Mouse (Mus musculus) cerebellum, adult 11 months (tissue): ENCODE results near the gene Gm13277.
"Not testable (repeated sequence)": the region's sequence is repeated elsewhere in the genome, so short reads cannot be mapped to it uniquely, and the experiment has no call there.

ENCODE experiments used
- DNase-seq: peaks from one replicate; pipeline ENCODE4 v3.0.0; 2022

Gene Gm13277

GRCm38 (mm10) chr4:88791250-88791649 is 2.8 kb downstream of the Gm13277 start, which contains the start of gene Gm13278:
TSS of gene Gm13278 (plus strand) at chr4:88791550.
- DNase-seq, result not testable (repeated sequence)

- DNase-seq, result peak; percentile 73
These were observed 5.7 kb downstream of the Gm13277 start, which contains the start of gene Gm13275 for GRCm38 (mm10) chr4:88793936-88794675. TSS of gene Gm13275 (plus strand) at chr4:88794487.

GRCm38 (mm10) chr4:88797097-88797496 is 8.7 kb downstream of the Gm13277 start, which contains the start of gene Gm13279:
TSS of gene Gm13279 (plus strand) at chr4:88797397.
- not testable (repeated sequence) for DNase-seq

- DNase-seq, result not testable (repeated sequence)
These were observed 10.9 kb downstream of the Gm13277 start, which contains the start of gene Gm13285 for GRCm38 (mm10) chr4:88799365-88799764. TSS of gene Gm13285 (plus strand) at chr4:88799665.

GRCm38 (mm10) chr4:88802954-88803353 is 14.5 kb downstream of the Gm13277 start, which contains the start of gene Gm13287:
TSS of gene Gm13287 (plus strand) at chr4:88803254.
- DNase-seq, result not testable (repeated sequence)

GRCm38 (mm10) chr4:88805231-88805630 is 16.8 kb downstream of the Gm13277 start, which contains the start of gene Gm13288:
TSS of gene Gm13288 (plus strand) at chr4:88805531.
- DNase-seq, result not testable (repeated sequence)

- DNase-seq, result peak; percentile 17
These were observed 17.3 kb downstream of the Gm13277 start for GRCm38 (mm10) chr4:88805761-88806160.

- DNase-seq, result no peak
These were observed 27.5 kb downstream of the Gm13277 start, which contains the start of gene Ifna7 for GRCm38 (mm10) chr4:88815928-88816327. TSS of gene Ifna7 (plus strand) at chr4:88816228.

GRCm38 (mm10) chr4:88819659-88820058 is 31.2 kb downstream of the Gm13277 start, which contains the start of gene Ifna11:
TSS of gene Ifna11 (plus strand) at chr4:88819959.
- no peak for DNase-seq

- DNase-seq, result no peak
These were observed 34.6 kb downstream of the Gm13277 start for GRCm38 (mm10) chr4:88822995-88823394.

GRCm38 (mm10) chr4:88827116-88827515 is 38.7 kb downstream of the Gm13277 start, which contains the start of gene Ifna6:
TSS of gene Ifna6 (plus strand) at chr4:88827416.
- DNase-seq, result not testable (repeated sequence)

- no peak for DNase-seq
These were observed 42.1 kb downstream of the Gm13277 start for GRCm38 (mm10) chr4:88830523-88830922.

- not testable (repeated sequence) for DNase-seq
These were observed 46.8 kb downstream of the Gm13277 start, which contains the start of gene Ifna5 for GRCm38 (mm10) chr4:88835225-88835624. TSS of gene Ifna5 (plus strand) at chr4:88835525.
